Mouse (Mus musculus): ENCODE results near the gene Sfxn2.
"Not testable (repeated sequence)": the region's sequence is repeated elsewhere in the genome, so short reads cannot be mapped to it uniquely, and the experiment has no call there.

Sfxn2 gene

GRCm38 (mm10) chr19:46547565-46547964 is 25.6 kb upstream of the Sfxn2 start:
- DNase-seq, result no peak

GRCm38 (mm10) chr19:46548110-46548509 is 25.1 kb upstream of the Sfxn2 start:
- no peak for DNase-seq

- no peak for DNase-seq
Observed at GRCm38 (mm10) chr19:46550385-46550784, 22.8 kb upstream of the Sfxn2 start.

- no peak for DNase-seq
Observed at GRCm38 (mm10) chr19:46552496-46552895, 20.7 kb upstream of the Sfxn2 start.

- no peak for DNase-seq
Observed at GRCm38 (mm10) chr19:46553541-46553955, 19.6 kb upstream of the Sfxn2 start.

- no peak for DNase-seq
Observed at GRCm38 (mm10) chr19:46558009-46558408, 15.2 kb upstream of the Sfxn2 start.

- DNase-seq, result peak; percentile 71
Observed at GRCm38 (mm10) chr19:46558631-46559030, 14.5 kb upstream of the Sfxn2 start.

GRCm38 (mm10) chr19:46562132-46562531 is 11.0 kb upstream of the Sfxn2 start:
- DNase-seq, result peak; percentile 80

- peak; percentile 83 for DNase-seq
Observed at GRCm38 (mm10) chr19:46562581-46563515, 10.3 kb upstream of the Sfxn2 start.

- no peak for DNase-seq
Observed at GRCm38 (mm10) chr19:46563603-46564002, 9.6 kb upstream of the Sfxn2 start.

- no peak for DNase-seq
Observed at GRCm38 (mm10) chr19:46564043-46564462, 9.1 kb upstream of the Sfxn2 start.

- not testable (repeated sequence) for DNase-seq
Observed at GRCm38 (mm10) chr19:46571211-46571877, 1.8 kb upstream of the Sfxn2 start.

- no peak for DNase-seq
Observed at GRCm38 (mm10) chr19:46571878-46572244, 1.3 kb upstream of the Sfxn2 start.

GRCm38 (mm10) chr19:46572548-46572947 is 617 bp upstream of the Sfxn2 start:
- no peak for DNase-seq

- DNase-seq, result peak; percentile 32
Observed at GRCm38 (mm10) chr19:46573990-46574389, 825 bp downstream of the Sfxn2 start.

- no peak for DNase-seq
Observed at GRCm38 (mm10) chr19:46575196-46575595, 2.0 kb downstream of the Sfxn2 start.

GRCm38 (mm10) chr19:46587823-46588508 is 14.8 kb downstream of the Sfxn2 start:
- DNase-seq, result peak; percentile 81

- DNase-seq, result no peak
Observed at GRCm38 (mm10) chr19:46591575-46591974, 18.4 kb downstream of the Sfxn2 start.

GRCm38 (mm10) chr19:46592751-46593439 is 19.7 kb downstream of the Sfxn2 start:
- DNase-seq, result no peak

GRCm38 (mm10) chr19:46598187-46598586 is 25.0 kb downstream of the Sfxn2 start:
- DNase-seq, result no peak

- DNase-seq, result peak; percentile 98
Observed at GRCm38 (mm10) chr19:46598720-46599252, 25.6 kb downstream of the Sfxn2 start, which contains the start of gene Wbp1l. TSS of gene Wbp1l (plus strand) at chr19:46599084.

Data from cerebellum, adult 9-11 months (tissue).